Mouse (Mus musculus): ENCODE data around the gene Syvn1.

The Syvn1 gene

GRCm38 (mm10) chr19:6067724-6068415 is 21.5 kb downstream of the Syvn1 start, which contains the start of gene Tm7sf2:
Gene Tm7sf2, minus strand, starts transcription at chr19:6068373.
- peak; percentile 94 for DNase-seq (ENCODE audit: low read depth, low spot score)

DNA sequence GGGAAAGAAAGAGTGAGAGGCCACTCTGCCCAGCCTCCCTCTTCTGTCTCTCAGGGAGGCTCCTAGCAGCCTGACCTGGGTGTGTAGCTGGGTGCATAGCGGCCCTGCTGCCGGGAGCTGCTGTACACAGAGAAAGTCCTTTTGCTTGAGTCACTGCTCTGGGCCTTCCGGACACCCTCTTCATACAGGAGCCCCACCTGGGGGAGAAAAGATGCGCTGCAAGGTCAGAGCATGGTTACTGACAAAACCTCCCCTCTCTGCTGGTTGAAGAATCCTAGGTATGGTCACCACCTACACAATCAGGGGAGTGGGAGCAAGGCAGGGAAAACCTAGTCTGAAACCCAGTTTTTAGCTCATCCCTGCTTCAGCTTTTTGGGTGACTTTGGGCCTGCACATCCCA is 22.6 kb downstream of the Syvn1 start:
- DNase-seq (ENCODE audit: low read depth, low spot score), result no peak

DNA sequence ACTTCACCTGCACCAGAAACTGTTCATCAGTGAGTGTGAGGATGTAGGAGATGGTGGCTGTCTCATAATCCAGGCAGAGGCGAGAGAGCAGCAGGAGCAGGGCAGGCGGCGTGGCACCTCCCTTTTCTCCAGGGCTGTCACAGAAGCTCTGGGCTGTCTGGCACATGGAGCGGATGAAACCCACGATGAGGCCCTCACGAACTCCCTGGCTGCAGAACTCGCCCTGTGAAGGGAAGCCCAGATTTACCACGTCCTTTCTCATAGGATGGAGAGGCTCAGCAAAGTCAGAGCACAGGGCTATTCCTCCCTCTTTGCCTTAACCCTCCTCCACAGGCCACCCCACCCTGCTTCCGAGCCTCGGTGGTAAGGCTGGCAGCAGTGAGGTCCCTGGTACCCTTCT is 23.5 kb downstream of the Syvn1 start:
- no peak for DNase-seq (ENCODE audit: low read depth, low spot score)

- DNase-seq (ENCODE audit: low read depth, low spot score), result no peak
Observed at GRCm38 (mm10) chr19:6070571-6071250, 24.3 kb downstream of the Syvn1 start.

GRCm38 (mm10) chr19:6071261-6071660 is 24.9 kb downstream of the Syvn1 start:
- no peak for DNase-seq (ENCODE audit: low read depth, low spot score)

GRCm38 (mm10) chr19:6073889-6074288 is 27.5 kb downstream of the Syvn1 start:
- no peak for DNase-seq (ENCODE audit: low read depth, low spot score)

DNA sequence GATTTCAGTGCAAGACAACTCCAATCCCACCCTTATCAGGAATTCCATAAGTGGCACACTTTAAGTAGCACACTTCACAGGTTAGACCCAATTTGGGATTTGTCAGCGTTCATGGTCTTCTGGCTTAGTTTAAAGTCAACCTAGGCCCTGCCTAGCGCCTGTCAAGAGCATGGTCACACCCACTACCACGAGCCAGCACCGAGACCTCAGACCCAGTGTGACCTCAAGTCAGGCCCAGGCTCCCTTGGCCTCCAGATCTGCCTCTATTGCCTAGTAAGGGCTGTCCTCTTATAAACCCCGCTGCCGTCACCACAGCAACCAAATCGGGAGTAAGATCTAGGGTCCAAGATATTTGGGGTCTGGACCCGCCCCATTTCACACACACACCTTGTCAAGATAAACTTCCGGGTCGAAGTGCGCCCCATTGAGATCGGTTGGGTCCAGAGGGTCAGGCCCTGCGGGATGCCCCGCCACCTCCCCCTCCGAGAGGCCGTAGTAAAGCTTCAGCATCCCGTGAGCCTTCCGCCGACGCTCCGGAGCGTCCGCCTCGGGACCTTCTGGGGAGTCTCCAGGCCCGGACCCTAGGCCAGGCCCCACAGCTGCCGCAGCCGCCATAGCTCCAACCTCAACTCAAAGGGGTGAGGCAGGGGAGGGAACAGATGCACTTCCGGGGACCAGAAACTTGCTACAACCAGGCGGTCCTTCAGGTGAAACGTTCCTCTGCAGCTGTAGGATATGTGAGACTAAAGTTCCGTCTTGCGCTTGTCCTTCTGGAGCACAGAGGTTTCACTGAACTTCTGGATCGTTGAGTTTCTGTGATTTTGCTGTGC is 30.4 kb downstream of the Syvn1 start, which contains the start of gene Vps51:
Vps51 (minus strand) TSS at position 668 of the 830 bp plus-strand sequence.
- DNase-seq (ENCODE audit: low read depth, low spot score), result peak; percentile 86

- DNase-seq (ENCODE audit: low read depth, low spot score), result no peak
Observed at GRCm38 (mm10) chr19:6079983-6080480, 33.7 kb downstream of the Syvn1 start, which contains the start of gene Tmem262. Gene Tmem262, plus strand, starts transcription at chr19:6080033.

- no peak for DNase-seq (ENCODE audit: low read depth, low spot score)
Observed at GRCm38 (mm10) chr19:6082156-6082555, 35.8 kb downstream of the Syvn1 start, which contains the start of gene Gm28374. Gene Gm28374, minus strand, starts transcription at chr19:6082256.

DNA sequence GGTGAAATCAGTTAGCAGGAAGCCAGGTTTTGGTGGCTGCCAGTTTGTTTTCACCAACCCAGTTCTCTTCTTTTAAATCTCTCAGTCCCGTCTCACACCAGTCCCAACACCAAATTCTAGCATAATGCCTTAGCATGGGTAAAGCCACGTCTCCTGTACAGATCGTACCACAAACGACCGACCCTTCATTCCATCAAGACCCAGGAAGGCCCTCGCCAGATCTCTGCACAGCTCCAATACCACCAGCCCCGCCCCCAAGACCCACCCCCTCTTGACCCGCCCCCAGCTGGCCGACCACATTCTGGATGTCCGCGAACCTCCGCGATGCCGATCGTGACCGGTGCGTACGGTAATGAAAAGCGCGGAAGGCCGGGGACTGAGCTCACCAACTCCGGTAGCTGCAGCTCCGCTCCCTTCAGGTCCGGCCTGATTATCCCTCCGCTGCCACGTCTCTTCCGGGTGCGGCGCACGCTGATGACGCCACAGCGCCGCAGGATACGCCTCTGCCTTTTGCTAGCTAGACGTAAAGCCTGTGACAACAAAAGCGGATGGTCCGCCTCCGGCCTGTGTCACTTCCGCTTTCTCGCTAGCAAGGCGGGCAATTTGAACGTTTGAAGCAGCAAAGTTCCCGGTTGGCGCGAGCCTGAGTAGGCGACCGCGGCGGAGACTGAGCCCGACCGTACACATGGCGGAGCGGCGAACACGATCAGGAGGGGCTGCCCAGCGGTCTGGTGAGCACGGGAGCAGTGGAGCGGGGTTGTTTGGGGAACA is 38.3 kb downstream of the Syvn1 start, which contains the start of the genes Zfpl1 and Cdca5:
Zfpl1 (minus strand) TSS at position 479 of the 771 bp plus-strand sequence.
Cdca5 (plus strand) TSS at position 506 of the 771 bp plus-strand sequence.
- peak; percentile 100 for DNase-seq (ENCODE audit: low read depth, low spot score)

DNA sequence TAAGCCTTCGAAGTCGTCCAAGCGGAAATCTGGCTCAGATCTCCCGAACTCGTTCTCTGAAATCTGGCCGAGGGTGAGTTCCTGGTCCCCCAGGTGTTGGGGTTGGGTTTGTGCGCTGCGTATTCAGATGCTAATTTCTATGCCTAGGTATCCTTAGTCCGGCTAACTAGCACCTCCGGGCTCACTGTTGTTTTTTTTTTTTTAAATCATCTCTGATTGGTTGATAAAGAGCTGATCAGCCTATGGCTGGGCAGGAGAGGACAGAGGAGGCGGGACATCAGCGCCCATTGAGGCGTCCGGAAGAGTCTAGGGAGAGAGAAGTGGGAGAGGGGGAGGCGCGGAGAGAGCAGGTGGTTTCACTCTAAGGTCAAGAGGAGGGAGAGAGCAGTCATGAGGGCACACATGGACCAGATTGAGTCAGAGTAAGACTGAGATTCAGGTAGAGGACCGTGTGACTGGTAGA is 39.1 kb downstream of the Syvn1 start:
- DNase-seq (ENCODE audit: low read depth, low spot score), result peak; percentile 85

DNA sequence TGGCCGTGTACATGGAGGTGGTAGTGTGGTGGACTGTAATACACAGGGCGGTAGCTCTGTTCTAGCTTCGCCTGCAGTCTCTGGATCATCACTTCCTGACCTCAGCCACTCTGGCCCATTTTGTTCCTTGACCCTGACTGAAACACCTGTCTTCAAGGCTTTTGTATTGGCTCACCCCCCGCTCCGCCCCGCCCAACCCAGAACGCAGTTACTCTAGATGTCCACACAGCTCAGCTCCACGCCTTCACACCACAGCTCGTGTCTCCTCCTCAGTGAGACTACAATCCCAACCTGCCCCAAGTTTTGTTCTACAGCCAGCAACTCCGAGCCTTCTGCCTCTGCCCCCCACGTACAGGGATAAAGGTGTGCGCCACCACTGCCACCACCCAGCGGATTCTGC is 42.5 kb downstream of the Syvn1 start:
- no peak for DNase-seq (ENCODE audit: low read depth, low spot score)

DNA sequence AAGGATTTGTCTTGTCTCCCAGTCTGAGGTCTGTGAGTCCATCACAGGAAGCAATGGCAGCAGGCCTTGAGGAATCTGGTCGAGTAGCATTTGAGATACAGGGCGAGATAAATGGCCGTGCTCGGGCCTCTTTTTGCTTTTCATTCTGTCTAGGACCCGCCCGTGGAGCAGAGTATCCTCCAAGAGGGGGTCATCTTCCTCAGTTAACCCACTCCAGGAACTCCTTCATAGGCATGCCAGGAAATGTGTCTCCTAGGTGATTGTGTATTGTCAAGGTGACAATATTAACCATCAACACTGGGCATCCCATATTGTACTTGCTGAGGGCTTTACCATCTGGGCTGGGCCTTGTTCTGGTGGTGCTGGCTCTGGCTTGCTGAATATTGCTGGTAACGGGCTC is 47.7 kb downstream of the Syvn1 start, which contains the start of gene AC131692.1:
AC131692.1 (plus strand) TSS at position 301 of the 400 bp plus-strand sequence.
- no peak for DNase-seq (ENCODE audit: low read depth, low spot score)

DNA sequence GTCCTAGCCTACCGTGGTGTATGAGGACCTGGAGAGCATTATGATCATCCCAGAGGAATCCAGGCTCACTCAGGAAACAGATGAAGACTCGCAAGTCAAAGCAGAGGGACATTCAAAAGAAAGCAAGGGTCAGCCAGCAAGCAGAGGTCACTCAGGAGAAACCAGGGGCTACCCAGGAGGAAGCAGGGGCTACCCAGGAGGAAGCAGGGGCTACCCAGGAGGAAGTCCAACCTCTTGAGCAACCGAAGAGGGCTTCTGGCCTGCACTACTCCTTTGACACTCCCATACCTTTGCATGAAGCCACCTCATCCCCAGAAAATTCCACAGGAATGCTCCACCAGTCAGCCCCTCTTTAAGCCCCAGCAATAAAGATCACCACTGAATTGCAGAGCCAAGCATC is 51.5 kb downstream of the Syvn1 start:
- no peak for DNase-seq (ENCODE audit: low read depth, low spot score)

DNA sequence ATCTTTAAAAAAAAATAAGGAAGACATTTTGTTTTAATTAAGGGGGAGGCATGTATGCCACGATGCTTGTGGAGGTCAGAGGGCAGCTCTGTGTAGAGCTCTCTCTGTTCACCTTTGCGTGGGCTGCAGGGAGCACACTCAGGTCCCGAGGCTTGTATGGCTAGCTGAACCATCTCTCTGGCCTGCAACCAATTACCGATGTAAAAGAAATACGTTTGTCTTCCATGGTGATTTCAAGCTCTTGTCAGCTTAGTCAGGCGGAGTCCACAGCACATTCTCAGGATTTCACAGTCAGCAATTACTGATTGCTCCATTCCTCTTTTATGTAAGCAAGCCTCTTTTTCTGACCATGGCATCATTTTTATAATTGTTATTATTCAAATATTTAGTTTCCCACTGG is 54.8 kb downstream of the Syvn1 start:
- no peak for DNase-seq (ENCODE audit: low read depth, low spot score)

GRCm38 (mm10) chr19:6102169-6102853 is 55.9 kb downstream of the Syvn1 start:
- DNase-seq (ENCODE audit: low read depth, low spot score), result no peak

Measured in mesoderm, embryonic 11.5 days (tissue).